In genomic region chr14:122464351-122464762, GRCm38 (mm10) we compare ENCODE assay signal across 8 mouse cellular contexts. TPM values are rescaled to one million over a fixed set of nuclear protein-coding genes. Genes with fewer than 3 reads are reported as not detected.
DNase-seq lines count a peak whose midpoint lies in the region; ATAC-seq lines count a peak whose summit lies in the region.

No protein-coding gene starts in this region.

- H3K4me3 ChIP-seq in hindbrain, embryonic 10.5 days: peak overlapping the region; percentile 72
- peak overlapping the region; percentile 66 for H3K4me3 ChIP-seq in midbrain, embryonic 12.5 days

- no peaks in the 10 kb centered on the region for H3K9me3 ChIP-seq in hindbrain, embryonic 10.5 days
- H3K9me3 ChIP-seq in midbrain, embryonic 12.5 days: no peaks in the 10 kb centered on the region

- 0% methylated on average over 61 of the region's 62 CpGs for WGBS in hindbrain, embryonic 10.5 days
- WGBS in midbrain, embryonic 12.5 days: 1% methylated on average over 54 of the region's 62 CpGs

- peak overlapping the region; percentile 95 for H3K27ac ChIP-seq in hindbrain, embryonic 10.5 days
- peak overlapping the region; percentile 96 for H3K27ac ChIP-seq in midbrain, embryonic 12.5 days (replicated peaks)

- peak; percentile 35 for DNase-seq in kidney, adult 18-20 months
- DNase-seq in kidney, adult 8-10 months: no peak
- DNase-seq in hindbrain, embryonic 10.5 days (ENCODE audit: low spot score): no peak
- DNase-seq in right cerebral cortex, postnatal 25 days: no peak
- no peak for DNase-seq in adrenal gland, postnatal 10 days
- no peak for DNase-seq in gastrocnemius, postnatal 4 days (ENCODE audit: low spot score in 2 of 2)

- H3K4me2 ChIP-seq in midbrain, embryonic 12.5 days (replicated peaks): peak overlapping the region; percentile 78

- peak; percentile 20 for ATAC-seq in activated CD4-positive, CD25-positive, alpha-beta regulatory T cell, adult 4 months
- peak; percentile 20 for ATAC-seq in midbrain, embryonic 12.5 days (ENCODE audit: low FRiP score, low read depth)

- H3K27me3 ChIP-seq in hindbrain, embryonic 10.5 days (ENCODE audit: insufficient read depth, poor library complexity, severe bottlenecking): peaks cover 100% of the 10 kb centered on the region
- peaks cover 88% of the 10 kb centered on the region for H3K27me3 ChIP-seq in midbrain, embryonic 12.5 days

- H3K36me3 ChIP-seq in hindbrain, embryonic 10.5 days: 0 out of 2 replicates have a peak, but pooled peaks cover 5% of the 10 kb centered on the region
- no peaks in the 10 kb centered on the region for H3K36me3 ChIP-seq in midbrain, embryonic 12.5 days

- peak overlapping the region; percentile 84 for H3K9ac ChIP-seq in midbrain, embryonic 12.5 days (replicated peaks)

- peaks cover 70% of the 10 kb centered on the region for H3K4me1 ChIP-seq in hindbrain, embryonic 10.5 days (replicated peaks)
- H3K4me1 ChIP-seq in midbrain, embryonic 12.5 days: peaks cover 35% of the 10 kb centered on the region

RNA-seq across cellular contexts. Expression of gene Zic5, which starts 1.1 kb away (rescaled TPM):
- polyA plus RNA-seq in activated CD4-positive, CD25-positive, alpha-beta regulatory T cell, adult 4 months (2017; shearing (Covaris generic)): under 1 TPM in 1 of 2 experiments, not detected in 1; 0.12 TPM
- polyA plus RNA-seq in hindbrain, embryonic 10.5 days (2016; fragmentation: Nextera tagmentation; extraction: Ambion mirVana): 16.5 and 20.3 TPM in 2 replicates
- 15.7 and 30.2 TPM in 2 replicates for polyA plus RNA-seq in midbrain, embryonic 12.5 days (2016; fragmentation: Nextera tagmentation; extraction: Ambion mirVana)
- not detected for total RNA-seq in adrenal gland, postnatal 10 days (2021)
- not detected for total RNA-seq in gastrocnemius, postnatal 4 days (2021)

RNA-seq across cellular contexts. Expression of gene Zic2, which starts 10.9 kb away (rescaled TPM):
- polyA plus RNA-seq in activated CD4-positive, CD25-positive, alpha-beta regulatory T cell, adult 4 months (2017; shearing (Covaris generic)): not detected
- 7.2 and 10.1 TPM in 2 replicates for polyA plus RNA-seq in hindbrain, embryonic 10.5 days (2016; fragmentation: Nextera tagmentation; extraction: Ambion mirVana)
- 14.2 and 21.1 TPM in 2 replicates for polyA plus RNA-seq in midbrain, embryonic 12.5 days (2016; fragmentation: Nextera tagmentation; extraction: Ambion mirVana)
- under 1 TPM; 0.15 to 0.21 TPM for total RNA-seq in adrenal gland, postnatal 10 days (2021)
- under 1 TPM in 1 of 2 experiments, not detected in 1; 0.18 TPM for total RNA-seq in gastrocnemius, postnatal 4 days (2021)

RNA-seq across cellular contexts. Expression of gene Gm5089, which starts 13.4 kb away (rescaled TPM):
- not detected for polyA plus RNA-seq in activated CD4-positive, CD25-positive, alpha-beta regulatory T cell, adult 4 months (2017; shearing (Covaris generic))
- 1.9 and 2.4 TPM in 2 replicates for polyA plus RNA-seq in hindbrain, embryonic 10.5 days (2016; fragmentation: Nextera tagmentation; extraction: Ambion mirVana)
- 1.7 and 2.6 TPM in 2 replicates for polyA plus RNA-seq in midbrain, embryonic 12.5 days (2016; fragmentation: Nextera tagmentation; extraction: Ambion mirVana)
- not detected for total RNA-seq in adrenal gland, postnatal 10 days (2021)
- total RNA-seq in gastrocnemius, postnatal 4 days (2021): not detected

RNA-seq across cellular contexts. Expression of gene Gm10837, which starts 26.0 kb away (rescaled TPM):
- not detected for polyA plus RNA-seq in activated CD4-positive, CD25-positive, alpha-beta regulatory T cell, adult 4 months (2017; shearing (Covaris generic))
- 0.24 and 0.29 TPM in 2 replicates for polyA plus RNA-seq in hindbrain, embryonic 10.5 days (2016; fragmentation: Nextera tagmentation; extraction: Ambion mirVana)
- 0.31 and 0.68 TPM in 2 replicates for polyA plus RNA-seq in midbrain, embryonic 12.5 days (2016; fragmentation: Nextera tagmentation; extraction: Ambion mirVana)
- not detected for total RNA-seq in adrenal gland, postnatal 10 days (2021)
- total RNA-seq in gastrocnemius, postnatal 4 days (2021): not detected

Comparison
In these comparisons a context has a peak if more than half of its experiments do, and no peak if none do; other contexts are left out.
1. RNA of gene Zic5, which starts 1.1 kb away (polyA plus RNA-seq): 16.5 to 20.3 TPM in hindbrain, embryonic 10.5 days and 15.7 to 30.2 TPM in midbrain, embryonic 12.5 days; 0.12 TPM in activated CD4-positive, CD25-positive, alpha-beta regulatory T cell, adult 4 months; every median in the first group is over 10 times any median in the second.